Mouse (Mus musculus) induced T-regulatory cell, adult 2 months (primary cell): Measurements from ENCODE around the gene Mtmr10.

ENCODE experiments used
- DNase-seq: peaks from one replicate; pipeline ENCODE4 v3.0.0-alpha.2; 2012; ENCODE audit warnings: low read depth

Gene Mtmr10

DNA sequence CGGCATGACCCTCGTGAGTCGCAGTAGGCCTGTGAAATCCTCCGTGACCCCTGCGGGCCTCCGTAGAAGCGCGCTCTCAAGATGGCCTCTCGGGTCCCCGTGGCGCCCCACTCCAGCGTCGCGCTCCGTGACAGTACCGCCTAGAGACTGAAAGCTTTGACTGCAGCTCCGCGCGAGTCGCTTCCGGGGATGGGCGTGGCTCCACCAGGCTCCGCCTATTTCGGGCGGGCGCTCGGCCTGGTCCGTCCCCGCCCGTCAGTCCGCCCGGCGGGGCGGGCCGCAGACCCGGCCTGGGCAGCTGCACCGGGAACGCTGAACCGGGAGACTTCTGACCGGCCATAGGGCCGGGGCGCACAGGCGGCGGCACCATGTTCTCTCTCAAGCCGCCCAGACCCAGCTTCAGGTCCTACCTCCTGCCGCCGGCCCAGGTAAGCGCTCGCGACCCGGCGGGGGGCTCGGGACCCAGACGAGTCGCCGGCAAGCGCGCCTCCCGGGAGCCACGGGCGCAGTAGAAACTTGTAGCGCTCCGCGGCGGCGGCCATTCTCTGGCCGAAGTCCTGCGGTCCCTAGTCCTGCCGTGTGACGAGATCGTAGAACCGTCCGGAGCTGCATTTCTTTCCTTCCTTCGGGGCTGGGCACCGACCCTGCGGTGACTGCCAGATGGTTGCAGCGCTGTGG, at the start of gene Mtmr10:
Gene Mtmr10 (plus strand): TSS at position 240 of the 678 bp plus-strand sequence.
- DNase-seq, result peak; percentile 97

DNA sequence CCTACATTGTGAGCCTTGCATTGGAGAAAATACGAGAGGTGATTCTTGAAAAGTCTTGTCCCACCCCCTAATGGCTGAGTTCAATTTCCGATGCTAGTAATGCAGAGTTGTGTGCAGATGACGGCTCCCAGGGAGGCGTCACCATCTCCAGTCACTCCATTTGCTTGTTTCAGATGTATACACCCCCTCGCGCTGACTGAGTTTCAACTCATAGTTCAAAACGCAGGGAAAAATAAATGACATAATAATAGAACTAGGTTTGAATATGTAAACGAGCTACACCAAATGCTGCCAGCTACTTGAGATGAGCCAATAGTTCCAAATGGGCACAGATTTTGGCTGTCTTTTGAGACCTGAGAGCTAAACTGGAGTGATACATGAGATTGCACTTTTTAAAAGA, 49.7 kb upstream of the Mtmr10 start:
- no peak for DNase-seq

DNA sequence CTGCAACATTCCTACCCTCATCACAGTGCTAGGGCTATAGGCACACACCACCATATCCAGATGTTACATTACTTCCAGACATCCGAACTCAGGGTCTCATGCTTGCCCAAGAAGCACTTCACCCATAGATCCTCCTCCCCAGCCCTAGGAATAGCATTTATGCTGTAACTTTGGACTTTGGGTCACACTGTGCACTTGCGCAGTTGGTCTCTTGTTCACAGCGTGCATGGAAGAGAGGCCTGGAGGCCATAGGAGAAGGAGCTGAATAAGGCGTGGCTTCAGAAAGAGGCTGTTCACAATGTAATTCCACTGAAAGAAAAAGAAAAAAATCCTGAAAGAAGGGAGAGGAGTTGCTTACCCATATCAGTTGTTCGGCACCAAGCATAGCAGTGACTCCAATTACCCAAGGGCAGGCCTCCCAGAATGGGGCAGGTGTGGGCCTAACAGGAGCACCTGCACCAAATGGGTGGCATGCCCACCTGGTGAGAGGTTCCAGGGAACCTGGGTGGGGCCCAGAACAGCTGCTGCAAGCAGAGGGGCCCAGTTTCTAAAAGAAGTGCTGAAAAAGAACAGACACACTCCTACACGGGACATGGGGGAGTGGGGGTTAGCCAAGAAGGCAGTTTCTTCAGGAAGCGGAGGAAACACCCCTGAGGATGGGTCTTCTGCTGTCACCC, 48.9 kb upstream of the Mtmr10 start:
- DNase-seq, result no peak

DNA sequence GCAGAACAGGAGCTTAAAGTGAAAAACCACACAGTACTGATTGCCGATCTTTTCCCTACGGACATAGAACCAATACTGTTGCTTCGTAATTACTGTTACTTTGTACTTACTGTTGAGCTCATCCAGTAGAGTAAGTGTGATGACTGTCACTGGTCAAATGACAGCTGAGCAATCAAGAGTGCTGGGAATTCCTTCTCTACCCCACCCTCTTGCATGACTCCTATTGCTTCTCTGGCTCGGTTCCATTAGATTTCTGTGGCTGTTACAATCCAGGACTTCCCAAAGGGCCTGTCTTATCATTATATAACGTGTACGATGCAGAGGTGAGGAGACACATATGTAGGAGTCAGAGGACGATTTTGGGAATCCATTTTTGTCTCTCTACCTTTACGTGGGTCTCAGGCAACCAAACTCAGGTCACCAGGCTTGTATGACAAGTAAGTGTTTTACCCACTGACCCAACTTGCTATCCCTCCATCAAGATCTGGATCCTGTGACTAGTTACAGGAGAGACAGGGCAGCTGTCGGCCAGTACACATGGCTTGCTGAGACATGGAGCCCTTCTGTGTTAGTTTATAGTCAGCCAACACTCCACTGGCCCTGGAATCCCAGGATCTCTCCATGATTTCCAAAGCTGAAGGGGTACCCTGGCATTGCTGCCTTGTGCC, 48.2 kb upstream of the Mtmr10 start:
- DNase-seq, result no peak

DNA sequence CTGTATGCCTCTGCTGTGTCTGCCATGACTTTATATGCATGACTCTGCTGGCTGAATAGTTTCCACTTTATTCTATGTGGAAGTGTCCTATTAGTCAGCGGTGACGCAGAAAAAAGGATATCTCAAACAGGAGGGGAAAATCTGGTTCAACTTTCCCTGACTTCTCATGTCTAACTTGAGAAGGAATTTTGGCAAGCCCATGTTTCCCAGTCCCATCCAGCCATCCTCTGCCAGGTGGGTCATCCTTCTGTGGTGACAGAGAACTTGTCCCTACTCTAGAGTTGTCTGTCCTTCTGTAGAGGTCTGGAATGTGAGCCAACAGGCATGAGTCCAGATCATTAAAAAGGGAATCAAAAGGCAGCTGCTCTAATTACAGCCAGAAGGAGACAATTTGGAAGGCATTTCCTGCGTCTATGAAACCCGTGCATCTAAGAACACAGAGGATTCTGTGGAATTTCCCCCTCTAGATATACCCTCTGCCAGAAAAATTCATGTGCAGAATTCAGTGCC, 47.6 kb upstream of the Mtmr10 start:
- no peak for DNase-seq

DNA sequence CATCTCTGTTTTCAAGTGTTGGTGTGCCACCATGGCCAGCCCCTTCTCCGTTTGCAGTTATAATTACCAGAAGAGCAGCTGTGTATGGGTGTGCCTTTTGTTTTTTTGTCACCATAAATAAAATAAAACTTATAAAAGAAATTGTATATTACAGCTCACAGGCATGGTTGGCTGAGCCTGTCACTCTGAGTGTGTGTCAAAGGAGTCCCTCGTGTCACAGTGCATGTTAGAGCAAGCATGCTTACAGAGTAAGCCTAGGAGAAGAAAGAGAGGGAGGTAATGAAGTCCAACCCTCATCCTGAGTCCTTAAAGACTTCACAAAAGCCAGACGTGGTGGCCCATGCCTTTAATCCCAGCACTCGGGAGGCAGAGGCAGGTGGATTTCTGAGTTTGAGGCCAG, 45.0 kb upstream of the Mtmr10 start:
- no peak for DNase-seq

DNA sequence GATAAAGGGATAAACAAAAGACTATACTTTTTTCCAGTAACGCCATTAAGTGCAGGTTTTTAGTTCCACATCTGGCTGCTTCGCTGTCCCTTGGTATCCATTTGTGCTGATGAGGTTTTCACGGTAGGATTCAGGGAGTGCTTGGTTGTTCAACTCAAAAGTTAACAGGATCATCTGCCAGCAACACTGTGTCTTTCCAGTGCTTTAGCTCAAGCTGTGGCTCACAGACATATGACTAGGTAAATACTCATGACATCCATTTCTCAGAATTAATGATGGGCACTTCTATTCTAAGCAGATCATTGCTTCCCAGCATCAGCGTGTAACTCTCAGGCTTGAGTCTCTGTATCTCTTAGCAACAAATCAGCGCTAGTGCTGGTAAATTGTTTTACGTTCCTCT, 43.1 kb upstream of the Mtmr10 start:
- no peak for DNase-seq

DNA sequence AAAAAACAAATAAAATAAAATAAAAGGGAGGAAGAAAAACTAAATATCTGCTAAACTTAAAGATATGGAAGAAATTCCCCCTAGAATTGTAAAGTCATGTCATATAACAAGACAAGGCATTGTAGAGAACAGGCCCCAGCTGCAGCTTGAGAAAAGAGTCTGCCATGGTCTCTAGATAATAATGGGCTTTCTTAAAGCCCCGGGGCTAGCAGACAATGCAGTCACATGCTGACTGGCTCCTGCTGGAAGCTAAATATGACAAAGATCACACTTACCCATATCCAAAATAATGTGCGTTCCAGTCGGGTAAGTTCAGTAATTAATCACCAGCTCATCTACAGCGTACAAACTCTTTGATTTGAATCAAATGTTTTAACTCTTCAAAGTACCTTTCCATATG, 40.7 kb upstream of the Mtmr10 start:
- no peak for DNase-seq

DNA sequence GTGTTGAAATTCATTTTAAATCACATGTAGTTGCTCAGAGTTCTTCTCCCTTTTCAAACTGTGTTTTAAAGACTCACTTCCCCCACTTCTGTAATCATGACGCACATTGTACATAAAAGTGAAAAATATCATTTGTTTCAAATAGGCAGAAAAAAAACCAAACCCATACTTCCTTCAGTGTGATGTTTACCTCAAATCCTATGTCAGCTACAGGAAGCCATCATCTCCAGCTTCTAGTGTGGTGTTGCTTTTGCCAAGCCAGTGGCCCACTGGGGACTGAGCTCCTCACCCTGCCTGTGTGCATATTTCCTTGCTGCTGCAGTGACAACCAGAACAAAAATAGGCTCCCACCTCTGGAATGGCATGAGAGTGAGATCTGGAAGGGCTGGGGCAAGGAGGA, 39.1 kb upstream of the Mtmr10 start:
- peak; percentile 43 for DNase-seq

DNA sequence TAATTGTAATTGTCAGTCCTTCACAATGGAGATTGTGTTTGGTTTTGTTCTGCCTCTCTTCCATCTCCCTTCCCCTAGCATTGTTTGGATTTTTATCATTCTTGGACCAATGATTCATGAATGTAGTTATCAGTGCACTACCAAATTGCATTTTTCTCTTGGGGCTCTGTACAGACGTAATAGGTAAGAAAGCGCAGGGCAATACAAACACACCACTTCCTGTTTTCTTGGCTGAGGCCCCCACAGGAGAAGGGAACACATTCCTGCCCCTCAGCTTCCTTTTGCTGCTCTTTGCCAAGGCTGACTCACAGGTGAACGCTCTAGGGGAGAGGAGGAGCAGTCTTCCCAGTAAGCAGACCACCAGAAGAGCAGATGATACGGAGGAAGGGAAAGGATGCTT, 37.7 kb upstream of the Mtmr10 start:
- DNase-seq, result no peak

DNA sequence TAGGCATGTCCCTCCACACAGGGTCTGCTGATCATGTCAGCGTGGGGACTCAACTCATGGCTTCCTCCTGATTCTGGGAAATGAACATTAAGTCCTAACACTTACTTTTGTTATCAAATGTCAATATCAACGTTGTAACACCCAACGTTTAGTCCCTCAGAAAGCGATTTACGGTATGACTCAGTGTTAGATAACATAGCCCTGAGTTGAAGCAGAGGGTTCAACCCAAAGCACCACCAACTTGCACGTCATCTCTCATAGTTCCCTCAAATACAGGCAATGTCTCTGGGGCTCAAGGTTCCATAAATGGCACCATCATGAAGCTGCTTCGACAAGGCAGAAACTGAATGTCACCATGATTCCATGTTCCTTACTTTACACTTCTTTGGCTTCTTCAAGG, 37.0 kb upstream of the Mtmr10 start:
- DNase-seq, result peak; percentile 69

DNA sequence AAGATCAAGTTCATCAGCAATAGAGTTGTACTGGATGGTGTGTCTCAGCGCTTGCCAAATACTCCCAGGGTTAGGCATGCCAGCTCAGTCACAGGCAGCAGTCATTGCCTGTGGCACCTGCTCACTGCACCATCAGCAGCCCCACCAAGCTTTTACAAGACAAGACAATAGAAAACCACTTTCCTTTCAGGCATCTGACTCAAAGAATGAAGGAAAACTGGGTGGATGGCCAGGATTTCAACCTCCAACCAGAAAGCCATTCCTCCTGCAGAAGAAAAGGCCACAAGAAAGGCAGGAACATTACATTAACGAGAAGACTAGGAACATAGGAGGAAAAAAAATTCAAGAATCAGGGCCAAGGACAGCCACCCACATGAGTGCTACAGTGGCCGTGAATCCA, 33.7 kb upstream of the Mtmr10 start:
- no peak for DNase-seq

DNA sequence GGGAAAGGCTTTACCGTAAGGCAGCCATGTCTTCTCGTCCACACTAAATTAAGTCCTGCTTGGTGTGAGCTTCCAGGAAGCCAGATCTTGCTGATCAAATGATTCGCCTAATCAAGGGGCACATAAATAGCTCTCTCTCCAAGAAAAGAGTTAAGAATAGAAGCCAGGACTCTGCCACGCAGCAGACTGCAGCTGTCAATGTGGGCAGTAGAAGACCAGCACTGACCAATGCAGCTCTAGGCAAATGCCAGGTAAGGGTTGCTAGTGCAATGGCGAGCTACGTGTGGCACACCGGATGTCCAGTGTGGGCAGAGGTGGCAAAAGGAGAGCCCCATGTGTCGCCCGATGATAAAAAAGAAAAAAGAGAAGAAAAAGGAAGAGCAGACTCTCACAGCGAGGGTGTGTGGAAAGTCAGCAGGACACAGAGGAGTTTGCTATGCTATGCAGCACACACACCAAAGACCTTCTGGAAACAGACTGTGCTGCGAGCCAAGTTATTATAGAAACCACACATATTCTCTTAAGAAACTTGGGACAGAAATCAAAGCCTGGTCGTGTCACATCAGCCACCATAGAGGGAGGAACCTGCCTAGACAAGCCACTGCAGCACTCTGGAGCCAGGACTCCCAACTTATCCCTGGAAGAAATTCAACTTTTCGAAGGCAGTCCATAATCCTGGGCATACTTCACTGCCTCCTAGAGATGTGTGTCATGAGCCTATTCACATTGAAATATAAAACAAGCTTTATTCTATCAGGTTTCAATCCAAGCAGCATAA, 21.8 kb upstream of the Mtmr10 start:
- no peak for DNase-seq

DNA sequence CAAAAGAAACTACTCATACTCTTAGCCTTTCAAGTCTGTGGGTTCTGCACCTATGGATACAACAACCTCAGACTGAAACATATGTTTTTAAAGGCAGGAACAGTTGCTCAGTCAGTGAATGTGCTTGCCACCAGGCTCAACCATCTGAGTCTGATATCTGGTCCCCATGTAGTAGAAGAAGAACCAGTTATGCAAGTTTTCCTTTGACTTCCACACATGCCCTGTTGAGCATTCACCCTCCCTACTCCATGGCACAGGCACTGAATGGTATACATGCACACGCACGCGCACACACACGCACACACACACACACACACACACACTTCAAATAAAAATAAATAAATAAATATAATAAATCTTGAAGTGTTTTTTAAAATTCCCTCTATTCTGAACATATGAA, 20.9 kb upstream of the Mtmr10 start:
- DNase-seq, result no peak

DNA sequence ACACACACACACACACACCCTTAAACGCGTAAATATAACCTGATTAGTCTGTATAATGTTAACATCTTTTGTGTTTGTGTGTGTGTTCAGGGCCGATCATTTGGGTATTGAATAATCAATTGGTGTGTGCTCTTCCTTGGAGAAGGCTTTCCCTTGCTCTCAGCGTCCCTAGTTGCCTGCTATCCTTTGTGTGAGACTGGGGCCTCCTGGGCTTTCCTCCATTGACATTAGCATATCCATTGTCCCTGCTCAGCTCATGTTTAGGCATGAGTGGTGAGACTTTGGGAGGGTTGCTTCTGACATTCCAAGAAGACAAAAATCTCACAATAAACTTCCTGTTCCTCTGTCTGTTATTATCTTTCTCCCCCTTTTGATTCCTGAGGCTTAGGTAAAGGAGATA, 15.5 kb upstream of the Mtmr10 start:
- DNase-seq, result no peak

DNA sequence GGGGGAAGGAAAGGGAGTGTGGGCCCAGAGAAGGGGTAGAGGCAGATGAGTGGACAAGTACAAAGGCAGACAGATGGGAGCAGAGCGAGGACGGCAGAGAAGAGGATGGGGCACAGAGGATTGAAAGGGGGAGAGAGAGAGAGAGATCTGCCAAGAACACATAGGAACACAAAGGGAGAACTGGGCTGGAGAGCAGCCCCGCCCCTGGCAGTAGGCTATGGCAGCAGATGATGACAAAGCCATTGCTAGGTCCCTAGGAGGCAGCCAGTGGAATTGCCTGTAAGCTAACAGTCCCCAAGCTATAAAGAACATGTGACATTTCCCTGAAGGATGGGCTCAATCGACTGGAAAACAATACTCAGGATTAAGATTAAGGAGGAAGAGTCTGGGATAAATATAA, 11.9 kb upstream of the Mtmr10 start:
- DNase-seq, result no peak

DNA sequence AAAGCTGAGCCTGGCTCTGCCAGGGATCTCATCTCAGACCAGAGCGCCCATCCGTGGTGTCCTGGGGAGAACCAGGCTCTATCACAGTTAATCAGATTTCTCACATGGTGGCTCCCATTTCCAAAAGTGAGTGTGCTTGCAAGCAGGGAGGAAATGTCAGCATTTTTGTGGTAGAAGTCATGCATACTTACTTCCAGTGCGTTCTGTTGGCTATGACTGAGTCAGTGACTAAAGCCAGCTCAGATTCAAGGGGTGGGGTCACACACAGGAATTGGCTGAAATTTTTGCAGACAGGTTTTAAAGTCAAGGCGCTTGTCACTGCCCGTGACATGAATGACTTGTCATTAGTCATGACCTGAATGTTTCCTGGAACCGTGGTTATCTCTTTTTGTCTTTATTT, 10.5 kb upstream of the Mtmr10 start:
- no peak for DNase-seq

DNA sequence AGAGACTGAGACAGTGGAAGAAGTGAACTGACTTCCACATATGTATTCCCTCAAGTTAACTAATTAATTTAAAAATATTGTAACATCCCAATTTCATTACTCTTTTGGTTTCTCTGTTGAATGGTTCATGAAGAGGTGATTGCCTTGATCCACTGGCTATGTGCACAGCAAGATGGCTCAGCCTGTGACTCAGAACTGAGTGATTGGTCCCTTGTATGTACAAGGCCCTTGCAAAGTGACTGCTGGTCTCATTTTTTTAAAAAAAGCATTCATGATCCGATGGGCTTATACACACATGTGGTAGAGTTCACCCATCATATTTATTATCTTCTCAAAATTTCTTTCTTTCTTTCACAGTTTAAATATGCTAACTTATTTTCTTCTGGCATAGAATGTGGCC, 8.9 kb upstream of the Mtmr10 start:
- no peak for DNase-seq

DNA sequence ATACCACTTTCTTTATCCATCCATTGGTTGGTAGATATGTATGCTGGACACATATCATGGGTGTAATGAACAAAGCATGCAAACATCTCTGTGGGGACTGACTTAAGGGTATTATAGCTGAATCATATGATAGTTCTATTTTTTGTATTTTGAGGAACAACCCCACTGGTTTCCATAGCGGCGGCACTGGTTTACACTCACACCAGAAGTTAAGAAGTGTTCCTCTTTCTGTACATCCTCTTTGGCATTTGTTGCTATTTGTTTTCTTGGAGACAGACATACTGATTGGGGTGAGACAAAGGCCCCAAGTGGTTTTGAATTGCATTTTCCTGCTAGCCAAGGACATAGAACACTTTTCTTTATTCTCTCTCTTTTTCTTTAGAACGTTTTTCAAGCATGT, 7.9 kb upstream of the Mtmr10 start:
- no peak for DNase-seq

DNA sequence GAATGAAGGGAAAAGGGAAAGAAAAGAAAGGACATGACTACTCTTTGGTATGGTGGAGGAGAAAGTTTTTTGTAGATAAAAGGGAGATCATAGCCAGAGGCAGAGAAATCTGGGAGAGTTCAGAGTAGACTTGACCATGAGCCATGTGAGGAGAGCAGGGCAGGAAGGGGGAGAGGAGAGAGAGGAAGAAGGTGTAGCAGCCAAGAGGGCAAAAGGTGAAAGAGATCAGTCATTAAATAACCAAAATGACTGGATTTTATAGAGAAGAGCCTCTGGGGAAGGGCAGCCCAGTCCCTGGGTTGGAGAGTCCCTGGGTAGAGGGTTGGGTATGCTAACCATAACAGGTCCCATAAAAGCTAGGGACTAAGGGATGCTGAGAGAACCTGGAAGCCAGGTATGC, 887 bp upstream of the Mtmr10 start:
- peak; percentile 9 for DNase-seq

DNA sequence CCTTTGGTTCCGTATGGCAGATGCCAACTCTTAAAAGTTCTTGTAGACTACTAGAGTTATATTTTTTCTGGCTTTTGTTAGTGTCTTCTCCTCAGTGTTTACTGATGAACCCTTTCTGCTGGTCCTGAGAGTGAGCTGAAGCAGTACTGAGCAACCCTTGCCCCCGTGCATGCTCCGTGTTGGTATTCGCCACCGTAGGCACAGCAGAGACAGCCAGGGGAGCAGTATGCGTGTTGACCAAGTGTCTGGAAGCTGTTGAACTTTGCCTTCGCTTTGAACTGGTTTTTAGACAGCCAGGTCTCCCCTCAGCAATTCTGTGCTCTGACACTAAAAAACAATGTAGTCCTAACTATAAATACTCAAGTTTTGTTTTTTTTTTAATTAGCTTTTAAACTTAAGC, 2.0 kb downstream of the Mtmr10 start:
- no peak for DNase-seq

DNA sequence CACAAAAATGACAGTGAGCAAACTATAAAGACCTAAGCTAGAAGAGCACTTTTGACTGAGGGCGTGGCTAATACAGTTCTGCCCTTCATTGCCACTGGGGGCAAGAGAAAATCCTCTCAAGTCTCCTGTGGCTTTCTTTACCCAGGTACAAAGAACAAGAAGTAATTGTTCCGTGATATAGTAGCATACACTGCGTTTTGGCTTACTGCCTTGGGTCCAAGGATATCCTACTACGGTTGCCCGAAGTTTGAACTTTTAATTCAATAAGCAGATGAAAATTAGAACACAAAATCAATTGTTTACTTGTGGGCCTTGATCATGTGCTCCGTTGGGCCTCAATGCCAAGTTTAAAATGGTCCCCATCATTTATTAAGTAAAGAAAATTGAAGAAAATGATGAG, 3.0 kb downstream of the Mtmr10 start:
- DNase-seq, result no peak

DNA sequence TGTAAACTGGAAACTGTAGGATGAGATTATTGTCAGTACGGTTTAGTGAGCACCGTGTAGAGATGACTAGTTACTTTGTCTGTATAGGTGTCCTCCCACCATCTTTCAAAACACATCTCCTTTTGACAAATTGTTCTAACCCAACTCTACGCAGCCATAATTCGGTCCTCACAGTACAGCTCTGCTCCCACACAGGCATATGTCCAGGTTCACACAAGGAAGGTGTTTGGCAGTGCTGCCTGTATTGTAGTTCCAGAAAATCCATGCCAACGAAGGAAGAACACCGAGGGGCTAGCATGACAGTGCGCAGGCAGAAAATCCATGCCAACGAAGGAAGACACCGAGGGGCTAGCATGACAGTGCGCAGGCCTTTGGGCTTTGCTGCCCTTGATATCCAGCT, 4.3 kb downstream of the Mtmr10 start:
- no peak for DNase-seq
